Mouse (Mus musculus) myocyte (in vitro differentiated cells): ENCODE measurements around the gene Slc22a23.

ENCODE experiments used
- CEBPB ChIP-seq: IDR thresholded peaks from 2 replicates; pipeline ENCODE4 v1.6.1; 2011; ENCODE audit warnings: mild to moderate bottlenecking, moderate library complexity; ENCODE audit not compliant: poor library complexity, insufficient read depth, severe bottlenecking
- E2F4 ChIP-seq: IDR thresholded peaks from one replicate; pipeline ENCODE4 v1.6.1; 2011; ENCODE audit warnings: mild to moderate bottlenecking, control low read depth, moderate library complexity; ENCODE audit not compliant: insufficient read depth
- MYOD1 ChIP-seq, 3 experiments: IDR thresholded peaks; one replicate each; pipeline ENCODE4 v1.6.1; 2011; ENCODE audit warnings: control low read depth in 2 of 3, low read depth in 2 of 3, mild to moderate bottlenecking in 2 of 3, moderate library complexity in 1 of 3; ENCODE audit not compliant: insufficient read length in 2 of 3, control insufficient read depth in 1 of 3
- POLR2A ChIP-seq: IDR thresholded peaks from one replicate; pipeline ENCODE4 v1.6.1; 2011; ENCODE audit warnings: low read depth, mild to moderate bottlenecking, control low read depth, moderate library complexity; ENCODE audit not compliant: insufficient read length
- POLR2AphosphoS2 ChIP-seq: IDR thresholded peaks from one replicate; pipeline ENCODE4 v1.6.1; 2011; ENCODE audit warnings: low read depth, control low read depth; ENCODE audit not compliant: insufficient read length
- REST ChIP-seq: IDR thresholded peaks from one replicate; pipeline ENCODE4 v1.6.1; 2011; ENCODE audit warnings: mild to moderate bottlenecking, control low read depth, moderate library complexity; ENCODE audit not compliant: insufficient read depth, insufficient read length
- TCF12 ChIP-seq: IDR thresholded peaks from one replicate; pipeline ENCODE4 v1.6.1; 2011; ENCODE audit warnings: mild to moderate bottlenecking, control low read depth; ENCODE audit not compliant: poor library complexity, insufficient read depth, severe bottlenecking
- TCF3 ChIP-seq: IDR thresholded peaks from one replicate; pipeline ENCODE4 v1.6.1; 2011; ENCODE audit warnings: low read depth, control low read depth; ENCODE audit not compliant: insufficient read length
- USF1 ChIP-seq: IDR thresholded peaks from one replicate; pipeline ENCODE4 v1.6.1; 2011; ENCODE audit warnings: low read depth, mild to moderate bottlenecking, control low read depth, moderate library complexity

DNA sequence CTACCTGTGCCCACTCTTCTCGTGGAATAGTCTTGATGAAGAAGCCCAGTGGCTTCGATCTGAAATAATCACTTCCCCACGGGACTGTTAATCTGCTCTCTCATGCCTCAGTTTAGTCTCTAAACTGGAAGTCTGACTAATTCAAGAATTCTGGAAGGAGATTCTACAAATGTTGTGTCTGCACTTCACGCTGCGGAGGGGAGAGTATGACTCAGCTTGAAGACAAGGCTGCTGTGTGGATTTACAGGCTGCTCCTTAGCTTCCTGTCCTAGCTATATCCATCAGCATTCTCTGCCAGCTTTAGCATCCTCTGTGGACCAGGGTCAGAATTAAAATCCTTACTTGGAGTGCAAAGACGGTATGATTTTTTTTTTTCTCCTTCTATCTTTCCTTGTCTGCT lies 112.0 kb downstream of the Slc22a23 start:
- TF ChIP-seq POLR2A (no peak), POLR2AphosphoS2 (no peak), USF1 (no peak), MYOD1 (IDR thresholded peaks at IDR 0.05; ENCODE audit: control insufficient read depth in 1 of 3, insufficient read length in 2 of 3, low read depth in 2 of 3) (no peak), E2F4 (no peak), TCF12 (no peak), CEBPB (no peak), REST (no peak), TCF3 (no peak)
